Mouse (Mus musculus): ENCODE data around the gene Cops6. TPM values are rescaled to one million over a fixed set of nuclear protein-coding genes. Genes with fewer than 3 reads are reported as not detected.

The Cops6 gene
- polyA plus RNA-seq, 1 experiment from 2014 or later, result 161 TPM

- Histone ChIP-seq H3K27me3 (replicated peaks; ENCODE audit: control insufficient read depth, insufficient read depth, low read length) (no peaks in the 10 kb centered on the region), H3K4me1 (replicated peaks; ENCODE audit: control insufficient read depth, insufficient read depth, low read length) (no peaks in the 10 kb centered on the region), H3K27ac (ENCODE audit: low read depth, low read length) (no peak overlapping the region), H3K4me3 (ENCODE audit: low read depth, low read length) (no peak overlapping the region), H3K36me3 (ENCODE audit: control insufficient read depth, insufficient read depth) (no peaks in the 10 kb centered on the region), H3K4me2 (replicated peaks; ENCODE audit: low read depth) (no peak overlapping the region), H3K9me3 (ENCODE audit: control insufficient read depth) (no peaks in the 10 kb centered on the region), H3K9ac (ENCODE audit: low read depth, low read length) (no peak overlapping the region)
- ATAC-seq, result no peak
- WGBS, result 4% methylated on average over 1 of the region's 1 CpGs
- peak; percentile 65 for TF ChIP-seq CTCF (IDR thresholded peaks at IDR 0.05; ENCODE audit: low read depth)
Measured at GRCm38 (mm10) chr5:138199576-138199975, 38.7 kb downstream of the Cops6 start.

- Histone ChIP-seq H3K9me3 (ENCODE audit: control insufficient read depth) (no peaks in the 10 kb centered on the region), H3K4me1 (replicated peaks; ENCODE audit: control insufficient read depth, insufficient read depth, low read length) (no peaks in the 10 kb centered on the region), H3K27me3 (replicated peaks; ENCODE audit: control insufficient read depth, insufficient read depth, low read length) (no peaks in the 10 kb centered on the region), H3K27ac (ENCODE audit: low read depth, low read length) (no peak overlapping the region), H3K9ac (ENCODE audit: low read depth, low read length) (no peak overlapping the region), H3K4me2 (replicated peaks; ENCODE audit: low read depth) (no peak overlapping the region), H3K4me3 (ENCODE audit: low read depth, low read length) (no peak overlapping the region), H3K36me3 (ENCODE audit: control insufficient read depth, insufficient read depth) (no peaks in the 10 kb centered on the region)
- WGBS, result 93% methylated on average over 3 of the region's 3 CpGs
- ATAC-seq, result no peak
- no peak for TF ChIP-seq CTCF (IDR thresholded peaks at IDR 0.05; ENCODE audit: low read depth)
Measured at GRCm38 (mm10) chr5:138202086-138202485, 41.2 kb downstream of the Cops6 start.

GRCm38 (mm10) chr5:138207253-138207652, 46.4 kb downstream of the Cops6 start:
- Histone ChIP-seq H3K9me3 (ENCODE audit: control insufficient read depth) (no peaks in the 10 kb centered on the region), H3K9ac (ENCODE audit: low read depth, low read length) (no peak overlapping the region), H3K4me3 (ENCODE audit: low read depth, low read length) (no peak overlapping the region), H3K27me3 (replicated peaks; ENCODE audit: control insufficient read depth, insufficient read depth, low read length) (no peaks in the 10 kb centered on the region), H3K36me3 (ENCODE audit: control insufficient read depth, insufficient read depth) (no peaks in the 10 kb centered on the region), H3K4me2 (replicated peaks; ENCODE audit: low read depth) (no peak overlapping the region), H3K4me1 (replicated peaks; ENCODE audit: control insufficient read depth, insufficient read depth, low read length) (no peaks in the 10 kb centered on the region), H3K27ac (ENCODE audit: low read depth, low read length) (no peak overlapping the region)
- WGBS, result 52% methylated on average over 1 of the region's 1 CpGs
- no peak for ATAC-seq
- no peak for TF ChIP-seq CTCF (IDR thresholded peaks at IDR 0.05; ENCODE audit: low read depth)

- Histone ChIP-seq H3K9ac (ENCODE audit: low read depth, low read length) (no peak overlapping the region), H3K36me3 (ENCODE audit: control insufficient read depth, insufficient read depth) (no peaks in the 10 kb centered on the region), H3K27me3 (replicated peaks; ENCODE audit: control insufficient read depth, insufficient read depth, low read length) (no peaks in the 10 kb centered on the region), H3K4me3 (ENCODE audit: low read depth, low read length) (no peak overlapping the region), H3K27ac (ENCODE audit: low read depth, low read length) (no peak overlapping the region), H3K9me3 (ENCODE audit: control insufficient read depth) (no peaks in the 10 kb centered on the region), H3K4me1 (replicated peaks; ENCODE audit: control insufficient read depth, insufficient read depth, low read length) (no peaks in the 10 kb centered on the region), H3K4me2 (replicated peaks; ENCODE audit: low read depth) (no peak overlapping the region)
- no peak for ATAC-seq
- WGBS, result 79% methylated on average over 4 of the region's 4 CpGs
- no peak for TF ChIP-seq CTCF (IDR thresholded peaks at IDR 0.05; ENCODE audit: low read depth)
Measured at GRCm38 (mm10) chr5:138207873-138208272, 47.0 kb downstream of the Cops6 start.

MicroRNAs encoded within 50 kb of the gene (microRNA counts, 519-probe panel; counts per million panel counts)
- microRNA mmu-miR-106b (4,784 counts per million, percentile 81 among the panel's probes with 10 or more counts), microRNA mmu-miR-25 (5,540 counts per million, percentile 91 among the panel's probes with 10 or more counts), microRNA mmu-miR-93 (4,516 counts per million, percentile 71 among the panel's probes with 10 or more counts)

Small RNAs within 50 kb of the gene (microRNA-seq; reads per million reads assigned to microRNA genes)
- gene Mir106b (3,371 reads per million, percentile 87 among the genes with 10 or more reads in this experiment), gene Mir25 (577 reads per million, percentile 70 among the genes with 10 or more reads in this experiment), gene Mir93 (4,794 reads per million, percentile 90 among the genes with 10 or more reads in this experiment)

Other genes with a start within 250 kb of the Cops6 start
- 119 and 134 TPM in 2 replicates for gene Cyp3a13, start 239.5 kb upstream of the Cops6 start, polyA plus RNA-seq (2015; fragmentation: Nextera tagmentation; extraction: Ambion mirVana)
- 0.69 and 1.0 TPM in 2 replicates for gene Gjc3, start 198.0 kb upstream of the Cops6 start, polyA plus RNA-seq (2015; fragmentation: Nextera tagmentation; extraction: Ambion mirVana)
- not detected in 2 replicates for gene Azgp1, start 179.6 kb upstream of the Cops6 start, polyA plus RNA-seq (2015; fragmentation: Nextera tagmentation; extraction: Ambion mirVana)
- not detected in 2 replicates for gene Smok3a, start 139.8 kb upstream of the Cops6 start, polyA plus RNA-seq (2015; fragmentation: Nextera tagmentation; extraction: Ambion mirVana)
- not detected in 2 replicates for gene Smok3b, start 139.6 kb upstream of the Cops6 start, polyA plus RNA-seq (2015; fragmentation: Nextera tagmentation; extraction: Ambion mirVana)
- gene Smok3c, start 107.9 kb upstream of the Cops6 start, polyA plus RNA-seq (2015; fragmentation: Nextera tagmentation; extraction: Ambion mirVana), result not detected in 2 replicates
- 5.6 and 6.5 TPM in 2 replicates for gene Zkscan1, start 76.0 kb upstream of the Cops6 start, polyA plus RNA-seq (2015; fragmentation: Nextera tagmentation; extraction: Ambion mirVana)
- gene Zscan21, start 44.2 kb upstream of the Cops6 start, polyA plus RNA-seq (2015; fragmentation: Nextera tagmentation; extraction: Ambion mirVana), result 17.9 and 19.2 TPM in 2 replicates
- gene Zfp113, start 5.3 kb upstream of the Cops6 start, polyA plus RNA-seq (2015; fragmentation: Nextera tagmentation; extraction: Ambion mirVana), result 4.5 and 6.1 TPM in 2 replicates
- 4.8 and 5.5 TPM in 2 replicates for gene Ap4m1, start 10.9 kb downstream of the Cops6 start, polyA plus RNA-seq (2015; fragmentation: Nextera tagmentation; extraction: Ambion mirVana)
- gene Mcm7, start 11.4 kb downstream of the Cops6 start, polyA plus RNA-seq (2015; fragmentation: Nextera tagmentation; extraction: Ambion mirVana), result 35.9 and 39.1 TPM in 2 replicates
- gene Taf6, start 26.4 kb downstream of the Cops6 start, polyA plus RNA-seq (2015; fragmentation: Nextera tagmentation; extraction: Ambion mirVana), result 21.8 and 23.5 TPM in 2 replicates
- gene Cnpy4, start 26.4 kb downstream of the Cops6 start, polyA plus RNA-seq (2015; fragmentation: Nextera tagmentation; extraction: Ambion mirVana), result 12.1 and 13.0 TPM in 2 replicates
- 5.2 and 6.0 TPM in 2 replicates for gene Mblac1, start 33.2 kb downstream of the Cops6 start, polyA plus RNA-seq (2015; fragmentation: Nextera tagmentation; extraction: Ambion mirVana)
- gene Nxpe5, start 64.8 kb downstream of the Cops6 start, polyA plus RNA-seq (2015; fragmentation: Nextera tagmentation; extraction: Ambion mirVana), result 0.07 and 0.12 TPM in 2 replicates
- gene Lamtor4, start 94.4 kb downstream of the Cops6 start, polyA plus RNA-seq (2015; fragmentation: Nextera tagmentation; extraction: Ambion mirVana), result 124 and 135 TPM in 2 replicates
- 4.4 and 4.8 TPM in 2 replicates for gene BC037034, start 103.0 kb downstream of the Cops6 start, polyA plus RNA-seq (2015; fragmentation: Nextera tagmentation; extraction: Ambion mirVana)
- gene Gal3st4, start 111.8 kb downstream of the Cops6 start, polyA plus RNA-seq (2015; fragmentation: Nextera tagmentation; extraction: Ambion mirVana), result 0.63 and 0.65 TPM in 2 replicates
- gene Gm43720, start 118.9 kb downstream of the Cops6 start, polyA plus RNA-seq (2015; fragmentation: Nextera tagmentation; extraction: Ambion mirVana), result 0.07 TPM in 2 replicates
- 1.4 TPM in 2 replicates for gene Gpc2, start 118.9 kb downstream of the Cops6 start, polyA plus RNA-seq (2015; fragmentation: Nextera tagmentation; extraction: Ambion mirVana)
- 6.3 and 7.5 TPM in 2 replicates for gene Stag3, start 119.2 kb downstream of the Cops6 start, polyA plus RNA-seq (2015; fragmentation: Nextera tagmentation; extraction: Ambion mirVana)
- 0.21 TPM in 1 of 2 replicates, not detected in the other for gene Pvrig, start 180.9 kb downstream of the Cops6 start, polyA plus RNA-seq (2015; fragmentation: Nextera tagmentation; extraction: Ambion mirVana)